Mouse (Mus musculus): ENCODE data around the gene Olfr545.
A peak's percentile ranks its signal among the peaks of the same experiment; 100 is the strongest.
"Not testable (repeated sequence)": the region's sequence is repeated elsewhere in the genome, so short reads cannot be mapped to it uniquely, and the experiment has no call there.

Olfr545 gene

DNA sequence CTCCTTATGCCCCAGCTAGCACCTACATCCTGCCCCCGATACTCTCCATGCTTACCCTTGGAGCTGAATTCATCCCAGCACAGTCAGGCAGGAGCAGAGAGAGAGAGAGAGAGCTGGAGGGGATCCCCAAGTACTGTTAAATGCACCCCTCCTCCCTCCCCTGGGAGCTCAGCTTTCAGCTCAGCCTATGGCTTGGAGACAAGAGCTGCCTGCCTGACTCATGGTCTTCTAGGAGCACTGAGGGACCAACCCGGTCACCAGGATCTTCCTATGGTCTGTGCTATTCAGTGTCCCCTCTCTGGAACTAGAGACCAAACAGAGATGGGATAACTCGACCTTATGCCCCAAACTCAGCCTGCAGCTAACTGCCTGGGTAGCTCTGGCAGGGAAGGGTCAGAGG, at the start of gene Olfr545:
Olfr545 (minus strand) TSS at position 101 of the 400 bp plus-strand sequence.
- no peak for DNase-seq (ENCODE audit: low read depth)

DNA sequence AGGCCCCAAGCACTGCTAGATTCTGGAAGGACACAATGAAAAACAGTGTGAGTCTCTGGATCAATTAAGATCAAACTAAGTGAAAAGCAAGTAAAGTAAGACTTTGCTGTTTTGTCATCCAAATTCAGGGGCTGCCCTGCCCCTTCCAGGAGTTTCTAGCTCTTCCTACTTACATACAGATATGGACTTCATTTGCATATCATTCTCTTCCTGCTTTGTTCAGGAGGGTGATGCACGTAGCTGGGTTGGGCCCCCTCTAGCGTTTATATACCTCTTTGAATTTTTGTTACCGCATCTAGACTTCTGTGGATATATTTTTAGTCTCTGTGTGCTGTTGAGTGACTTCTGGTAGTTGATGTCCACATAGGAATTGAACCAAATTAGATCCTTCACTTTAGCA, 41.9 kb upstream of the Olfr545 start:
- no peak for DNase-seq (ENCODE audit: low read depth)

DNA sequence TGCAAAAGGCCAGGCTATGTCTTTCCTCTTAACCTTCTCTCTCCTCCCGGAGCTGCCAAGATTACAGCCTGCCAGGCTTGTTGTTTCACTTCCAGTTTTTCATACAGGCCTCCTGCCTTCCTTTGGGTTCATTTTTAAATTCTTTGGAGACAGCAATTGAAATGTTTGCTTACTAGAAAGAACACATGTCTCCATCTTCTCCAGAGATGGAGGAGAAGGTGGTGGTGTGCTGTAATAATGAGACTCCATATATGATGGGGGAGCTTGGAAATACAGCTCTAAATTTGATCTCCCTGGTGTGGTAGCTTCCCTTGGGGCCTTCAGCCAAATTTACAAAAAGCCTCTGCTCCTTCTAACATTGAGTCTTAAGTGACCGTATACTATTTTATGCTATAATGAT, 41.2 kb upstream of the Olfr545 start, which contains the start of gene Olfr548-ps1:
Olfr548-ps1 (plus strand) TSS at position 301 of the 400 bp plus-strand sequence.
- no peak for DNase-seq (ENCODE audit: low read depth)

DNA sequence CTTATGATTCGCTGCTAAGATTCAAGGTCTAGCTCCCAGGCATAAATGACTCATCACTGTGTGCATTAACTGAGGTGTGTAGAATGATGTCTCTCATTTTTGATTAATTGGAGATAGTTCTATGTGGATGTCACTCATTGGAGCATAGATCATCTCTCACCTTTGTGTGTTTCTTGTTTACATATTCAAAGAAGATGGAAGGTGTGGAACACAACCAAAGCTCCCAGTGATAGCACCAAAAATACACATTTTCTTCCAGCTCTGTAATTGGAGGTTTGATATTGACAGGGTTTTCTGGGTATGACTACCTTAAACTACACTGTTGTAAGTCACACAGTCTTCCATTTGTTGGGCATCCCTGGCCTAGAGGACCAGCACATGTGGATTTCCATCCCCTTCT, 35.1 kb upstream of the Olfr545 start, which contains the start of gene Olfr547:
Olfr547 (plus strand) TSS at position 301 of the 400 bp plus-strand sequence.
- DNase-seq (ENCODE audit: low read depth), result no peak

DNA sequence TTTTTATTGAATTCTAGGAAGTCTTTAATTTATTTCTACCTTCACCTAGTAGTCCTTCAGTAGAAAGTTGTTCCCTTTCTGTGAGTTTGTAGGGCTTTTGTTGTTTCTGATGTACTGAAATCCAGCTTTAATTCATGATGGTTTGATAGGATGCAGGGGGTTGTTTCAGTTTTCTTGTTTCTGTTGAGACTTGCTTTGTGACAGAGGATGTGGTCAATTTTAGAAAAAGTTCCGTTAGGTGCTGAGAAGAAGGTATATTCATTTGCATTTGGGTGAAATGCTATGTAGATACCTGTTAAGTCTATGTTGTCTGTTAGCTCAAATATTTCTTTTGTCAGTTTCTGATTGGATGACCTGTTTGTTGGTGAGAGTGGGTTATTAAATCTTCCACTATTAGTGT, 29.7 kb upstream of the Olfr545 start:
- DNase-seq (ENCODE audit: low read depth), result no peak

DNA sequence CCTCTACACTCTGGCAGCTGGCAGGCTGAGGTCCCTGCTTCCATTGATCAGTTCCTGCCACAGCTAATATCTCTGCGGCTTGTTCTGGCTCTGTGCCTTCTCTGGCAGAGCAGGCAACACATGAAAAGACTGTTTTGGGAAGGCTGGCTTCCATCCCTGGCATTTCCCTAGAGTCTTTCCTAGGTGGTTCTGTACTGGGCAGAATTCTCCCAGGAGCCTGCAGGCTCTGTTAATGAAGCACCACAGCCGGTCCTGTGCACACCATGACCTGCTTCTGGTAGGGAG, 17.6 kb upstream of the Olfr545 start:
- DNase-seq (ENCODE audit: low read depth), result no peak

DNA sequence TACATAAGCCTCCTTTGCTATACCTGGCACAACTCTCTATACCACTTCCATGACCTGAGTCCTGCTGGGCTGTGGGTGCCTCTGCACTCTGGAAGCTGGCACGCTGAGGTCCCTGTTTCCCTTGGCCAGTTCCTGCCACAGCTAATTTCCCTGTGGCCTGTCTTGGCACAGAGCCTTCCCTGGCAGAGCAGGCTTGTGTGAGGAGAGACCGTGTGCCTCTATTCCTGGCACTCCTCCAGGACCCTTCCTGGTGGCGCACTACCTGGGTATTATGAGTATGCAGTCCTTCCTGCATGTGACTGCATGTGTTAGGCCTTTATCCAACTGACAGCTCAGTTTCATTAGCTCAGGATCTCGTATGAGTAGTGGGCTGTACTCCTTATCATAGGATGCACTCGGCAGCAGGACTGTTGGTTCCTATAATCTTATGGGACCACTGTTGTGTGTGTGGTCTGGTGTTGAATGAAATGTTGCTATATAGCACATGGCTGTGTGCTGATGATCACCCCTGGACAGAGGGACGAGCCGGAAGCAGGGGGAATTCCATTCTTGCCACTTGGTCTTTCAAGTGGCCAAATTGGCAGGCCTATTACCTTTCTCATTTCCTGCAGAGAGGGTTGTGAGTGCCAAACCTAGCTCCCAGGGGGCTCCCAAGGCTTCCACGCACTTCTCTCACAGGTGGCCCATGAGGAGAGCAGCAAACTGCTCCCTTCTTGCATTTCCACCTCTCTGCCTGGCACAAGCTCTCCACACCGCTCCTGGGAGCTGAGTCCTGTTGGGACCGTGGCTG, 17.1 kb upstream of the Olfr545 start:
- no peak for DNase-seq (ENCODE audit: low read depth)

DNA sequence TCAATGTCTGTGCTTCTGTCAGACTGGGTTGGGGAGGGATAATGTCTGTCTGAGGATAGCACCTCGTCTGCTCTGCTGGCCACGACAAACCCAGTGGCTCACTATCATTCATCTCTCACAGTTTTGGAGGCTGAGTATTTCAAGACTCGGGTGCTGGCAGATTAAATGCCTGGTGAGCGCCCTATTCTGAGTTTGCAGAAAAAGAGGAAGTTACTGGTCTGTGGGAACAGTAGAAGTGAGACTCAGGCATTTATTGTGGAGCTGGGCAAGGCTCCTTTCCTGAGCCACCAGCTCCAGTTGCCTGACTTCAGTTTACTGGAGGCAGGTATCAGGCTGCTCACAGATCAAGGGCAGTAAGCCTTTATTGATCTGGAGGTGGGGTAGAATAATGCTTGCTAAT, 14.8 kb upstream of the Olfr545 start:
- no peak for DNase-seq (ENCODE audit: low read depth)

DNA sequence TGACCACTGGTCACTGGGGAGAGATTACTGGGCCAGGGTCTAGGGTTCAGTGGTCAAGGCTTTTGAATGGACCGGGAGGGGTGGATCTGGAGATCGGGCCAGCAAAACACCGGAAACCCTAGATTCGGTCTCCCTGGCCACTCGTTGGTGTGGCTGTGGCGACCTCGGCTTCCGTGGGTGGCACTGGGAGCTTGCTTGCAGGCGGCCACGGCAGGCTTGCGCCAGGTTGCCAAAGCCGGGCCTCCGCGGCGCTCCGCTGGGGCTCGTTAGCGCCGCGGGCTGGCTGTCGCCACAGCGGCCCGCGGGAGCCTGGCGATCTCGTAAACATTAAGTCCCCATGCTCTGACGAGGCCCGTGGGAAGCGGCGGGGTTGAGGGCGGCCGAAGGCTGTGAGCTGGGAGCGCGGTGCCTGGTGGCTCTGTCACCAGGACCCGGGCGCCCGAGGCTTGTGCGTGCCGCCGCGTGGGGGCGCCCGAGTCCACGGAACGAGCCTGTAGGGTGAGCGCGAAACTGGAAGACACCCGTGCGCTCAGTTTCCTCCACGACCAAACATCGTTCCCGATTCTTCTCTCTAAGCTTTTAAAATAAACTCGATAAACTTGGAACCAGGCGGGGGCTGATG, 13.6 kb upstream of the Olfr545 start:
- peak; percentile 79 for DNase-seq (ENCODE audit: low read depth)

DNA sequence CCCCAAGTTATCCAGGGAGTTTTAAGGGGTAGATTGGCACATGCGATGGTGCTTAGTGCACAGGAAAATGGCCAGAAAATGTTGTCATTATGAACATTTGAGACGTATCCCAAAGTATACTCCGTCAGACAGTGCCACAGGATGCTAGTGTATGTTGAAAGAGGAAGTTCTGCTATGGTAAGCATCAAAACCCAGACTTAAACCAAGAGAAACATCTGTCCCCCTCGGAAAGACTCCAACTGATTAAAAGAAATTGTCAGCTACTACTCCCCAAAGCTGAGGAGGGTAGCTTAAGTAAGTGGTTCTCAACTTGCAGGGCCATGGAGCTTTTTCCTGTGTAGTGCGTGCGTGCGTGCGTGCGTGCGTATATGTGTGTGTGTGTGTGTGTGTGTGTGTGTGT, 12.6 kb upstream of the Olfr545 start:
- DNase-seq (ENCODE audit: low read depth), result no peak

DNA sequence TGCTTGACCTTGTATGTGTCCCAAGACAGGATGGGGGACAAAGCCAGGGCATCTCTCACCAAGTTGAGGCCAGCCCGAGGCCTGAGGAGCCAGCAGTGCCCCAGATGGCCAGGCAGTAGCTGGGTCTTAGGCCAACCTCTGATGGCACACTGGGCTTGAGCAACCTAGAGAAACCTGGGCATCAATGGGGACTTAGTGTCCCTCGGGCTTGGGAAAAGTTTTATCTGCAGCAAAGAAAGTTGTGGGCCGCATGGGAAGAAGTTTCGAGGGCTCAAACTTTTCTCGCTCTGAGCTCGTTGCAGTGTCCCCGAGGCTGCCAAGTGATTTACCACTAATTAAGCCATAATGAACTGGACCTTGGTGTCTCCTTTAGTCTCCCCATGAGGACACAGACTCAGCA, 10.4 kb upstream of the Olfr545 start:
- DNase-seq (ENCODE audit: low read depth), result no peak

DNA sequence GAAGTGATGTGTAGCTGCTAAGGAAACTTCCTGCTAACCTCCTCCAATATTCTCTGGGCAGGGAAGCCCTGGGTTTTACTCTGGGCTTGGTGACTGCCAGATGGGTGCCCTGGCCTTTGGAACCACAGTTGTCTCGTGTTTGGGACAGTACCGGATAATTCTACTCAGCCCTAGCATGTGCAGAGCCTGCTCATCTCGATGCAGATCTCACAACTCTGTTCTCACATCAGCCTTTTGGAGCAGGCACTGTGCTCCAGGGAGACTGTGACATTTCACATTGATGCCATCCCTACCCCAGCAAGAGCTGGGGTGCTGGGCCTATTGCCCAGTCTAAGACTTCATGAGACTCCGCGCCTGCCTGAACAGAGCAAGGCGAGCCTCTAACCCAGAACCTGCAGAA, 9.3 kb upstream of the Olfr545 start:
- no peak for DNase-seq (ENCODE audit: low read depth)

DNA sequence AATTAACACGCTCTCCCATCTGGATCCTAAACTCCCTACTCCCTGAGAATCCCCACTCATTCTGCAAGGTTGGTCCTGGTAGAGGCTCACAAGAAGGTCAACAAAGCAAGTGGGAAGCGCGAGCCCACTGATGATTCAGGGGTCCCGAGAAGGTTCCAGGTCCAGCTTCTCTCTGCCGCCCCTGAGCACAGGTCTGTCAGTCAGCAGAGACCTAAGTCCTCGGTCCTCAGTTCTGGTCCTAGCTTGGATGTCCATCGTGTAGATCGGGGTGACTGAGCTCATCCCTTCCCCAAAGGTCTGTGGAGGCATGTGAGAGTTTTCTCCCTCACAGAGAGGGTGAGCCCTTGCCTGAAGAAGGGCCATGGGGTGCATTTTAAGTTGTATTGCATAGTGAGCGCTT, 8.7 kb upstream of the Olfr545 start:
- no peak for DNase-seq (ENCODE audit: low read depth)

DNA sequence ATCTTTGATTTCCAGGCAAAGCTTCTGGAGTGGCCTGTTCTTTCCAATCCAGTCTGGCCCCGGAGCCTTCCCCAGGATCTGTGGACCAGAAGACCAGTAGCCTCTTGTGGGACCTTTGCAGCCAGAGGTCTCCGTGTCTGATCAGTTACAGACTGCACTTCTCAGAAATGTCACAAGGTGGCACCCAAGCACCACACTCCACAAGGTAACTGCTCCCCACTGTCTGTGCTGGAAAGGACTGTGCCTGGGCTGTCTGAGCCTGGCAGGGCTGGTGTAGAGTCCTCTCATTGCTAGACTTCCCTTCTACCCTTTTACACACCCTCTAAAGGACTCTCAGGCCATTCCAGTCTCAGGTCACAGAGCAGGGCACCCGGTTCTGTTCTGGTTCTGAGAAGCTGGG, 7.5 kb upstream of the Olfr545 start:
- peak; percentile 80 for DNase-seq (ENCODE audit: low read depth)

DNA sequence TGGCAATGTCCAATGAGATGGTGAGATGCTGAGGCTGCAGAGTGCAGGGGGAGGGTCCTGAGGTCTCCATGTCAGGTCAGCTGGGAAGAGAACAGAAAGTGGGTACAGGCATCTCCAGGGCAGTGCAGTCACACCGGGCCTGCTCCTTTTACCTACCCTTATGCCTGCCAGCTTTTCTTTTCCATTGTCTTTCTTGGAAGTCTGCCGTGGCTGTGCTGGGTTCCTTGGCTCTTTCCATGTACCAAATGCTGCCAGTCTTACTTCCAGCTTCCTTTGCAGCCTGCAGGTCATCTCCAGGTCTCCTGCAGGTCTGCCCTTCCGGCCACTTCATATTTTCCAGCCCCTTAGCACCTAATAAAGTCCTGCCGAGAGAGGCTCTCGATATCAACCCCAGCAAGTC, 2.6 kb upstream of the Olfr545 start:
- no peak for DNase-seq (ENCODE audit: low read depth)

DNA sequence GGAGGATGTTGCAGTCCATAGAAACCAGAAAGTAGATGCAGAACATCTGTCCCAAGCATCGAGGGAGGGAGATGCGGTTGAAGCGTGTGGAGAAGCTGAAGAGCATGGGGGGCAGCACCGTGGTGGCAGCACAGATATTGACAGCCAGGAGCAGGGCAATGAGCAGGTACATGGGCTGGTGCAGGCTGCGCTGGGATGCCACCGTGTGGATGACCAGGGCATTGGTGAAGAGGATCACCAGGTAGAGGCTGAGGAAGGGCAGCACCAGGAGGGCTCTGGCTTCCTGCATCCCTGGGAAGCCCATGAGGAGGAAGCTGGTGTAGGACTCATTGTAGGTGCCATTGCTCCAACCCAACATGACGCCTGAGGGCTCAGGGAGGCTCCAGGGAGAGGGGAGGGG, 5.0 kb downstream of the Olfr545 start:
- DNase-seq (ENCODE audit: low read depth), result not testable (repeated sequence)

DNA sequence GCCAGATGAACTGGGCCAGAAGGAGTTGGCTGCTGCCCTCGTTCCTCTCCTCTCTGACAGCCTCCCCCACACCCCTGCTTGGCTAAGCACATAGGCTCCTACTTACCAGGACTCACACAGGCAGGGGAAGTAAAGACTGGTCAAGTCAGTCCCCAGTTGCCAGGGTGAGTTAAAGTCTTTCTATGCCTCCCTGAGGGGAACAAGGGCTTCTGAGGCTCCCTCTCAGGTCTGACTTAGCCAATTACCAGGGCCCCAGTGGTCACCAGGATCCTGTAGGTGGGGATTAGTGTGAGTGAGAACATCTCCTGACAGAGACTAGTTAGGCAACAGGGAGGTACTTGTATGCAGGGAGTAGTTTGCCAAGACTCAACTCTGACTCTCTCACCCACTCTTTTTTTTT, 11.2 kb downstream of the Olfr545 start, which contains the start of gene Olfr544:
Olfr544 (minus strand) TSS at position 153 of the 400 bp plus-strand sequence.
- no peak for DNase-seq (ENCODE audit: low read depth)

DNA sequence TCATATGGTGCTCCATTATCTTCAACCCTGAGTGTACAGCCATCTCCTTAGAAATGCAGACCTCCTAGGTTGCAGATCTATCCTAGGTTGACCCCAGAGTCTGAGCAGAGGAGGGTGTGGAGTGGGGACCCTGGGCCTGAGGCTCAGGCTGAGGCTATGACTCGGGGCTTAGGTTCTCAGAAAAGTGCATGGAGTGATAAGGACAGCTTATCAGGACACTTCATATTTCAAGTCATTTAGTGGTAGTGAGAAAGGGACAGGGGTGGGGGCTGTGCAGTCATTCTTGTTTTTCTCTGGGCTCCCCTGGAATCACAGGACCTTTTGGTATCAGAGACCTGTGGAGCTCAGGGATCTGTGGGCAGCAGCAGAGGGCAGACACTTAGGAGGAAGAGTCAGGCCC, 13.3 kb downstream of the Olfr545 start:
- no peak for DNase-seq (ENCODE audit: low read depth)

DNA sequence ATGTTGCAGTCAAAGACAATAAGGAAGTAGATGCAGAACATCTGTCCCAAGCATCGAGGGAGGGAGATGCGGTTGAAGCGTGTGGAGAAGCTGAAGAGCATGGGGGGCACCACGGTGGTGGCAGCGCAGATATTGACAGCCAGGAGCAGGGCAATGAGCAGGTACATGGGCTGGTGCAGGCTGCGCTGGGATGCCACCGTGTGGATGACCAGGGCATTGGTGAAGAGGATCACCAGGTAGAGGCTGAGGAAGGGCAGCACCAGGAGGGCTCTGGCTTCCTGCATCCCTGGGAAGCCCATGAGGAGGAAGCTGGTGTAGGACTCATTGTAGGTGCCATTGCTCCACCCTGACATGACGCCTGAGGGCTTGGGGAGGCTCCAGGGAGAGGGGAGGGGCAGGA, 14.6 kb downstream of the Olfr545 start:
- not testable (repeated sequence) for DNase-seq (ENCODE audit: low read depth)

DNA sequence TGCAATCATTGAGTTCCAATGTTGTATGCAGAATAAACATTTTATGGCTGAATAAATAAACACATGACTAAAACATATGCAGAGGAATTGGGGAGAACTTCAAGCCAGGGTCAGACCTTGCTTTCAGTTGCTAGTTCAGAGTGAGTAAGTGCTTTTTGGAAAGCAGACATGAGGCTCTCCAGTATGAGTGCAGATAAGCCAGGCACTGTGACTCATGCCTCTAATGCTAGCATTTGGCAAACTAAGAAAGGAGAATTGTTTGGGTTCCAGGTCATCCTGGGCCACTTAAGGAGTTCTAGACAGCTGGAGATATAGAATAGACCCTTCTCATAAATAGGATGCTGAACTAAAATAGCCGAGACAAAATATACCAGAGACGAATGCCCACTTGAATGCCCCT, 15.7 kb downstream of the Olfr545 start:
- DNase-seq (ENCODE audit: low read depth), result peak; percentile 44

DNA sequence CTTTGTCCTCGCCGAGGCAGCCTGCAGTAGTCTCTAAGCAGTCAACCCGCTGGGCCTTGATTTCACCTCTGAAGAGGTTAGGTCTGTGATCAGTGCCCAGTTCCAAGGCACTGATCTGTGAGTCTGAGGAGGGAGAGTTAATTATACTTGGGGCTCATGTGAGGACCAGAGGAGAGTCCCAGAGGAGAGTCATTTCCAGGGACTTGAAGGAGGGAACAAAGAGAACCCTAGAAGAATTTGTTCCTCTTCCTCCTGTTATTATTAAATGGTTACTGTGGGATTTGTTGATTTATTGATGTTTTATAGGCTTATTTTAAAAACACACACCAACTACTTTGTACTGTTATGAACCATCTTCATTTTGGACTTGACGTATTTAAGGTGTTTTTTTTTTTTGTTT, 17.8 kb downstream of the Olfr545 start, which contains the start of gene Olfr543:
Olfr543 (minus strand) TSS at position 101 of the 400 bp plus-strand sequence.
- no peak for DNase-seq (ENCODE audit: low read depth)

DNA sequence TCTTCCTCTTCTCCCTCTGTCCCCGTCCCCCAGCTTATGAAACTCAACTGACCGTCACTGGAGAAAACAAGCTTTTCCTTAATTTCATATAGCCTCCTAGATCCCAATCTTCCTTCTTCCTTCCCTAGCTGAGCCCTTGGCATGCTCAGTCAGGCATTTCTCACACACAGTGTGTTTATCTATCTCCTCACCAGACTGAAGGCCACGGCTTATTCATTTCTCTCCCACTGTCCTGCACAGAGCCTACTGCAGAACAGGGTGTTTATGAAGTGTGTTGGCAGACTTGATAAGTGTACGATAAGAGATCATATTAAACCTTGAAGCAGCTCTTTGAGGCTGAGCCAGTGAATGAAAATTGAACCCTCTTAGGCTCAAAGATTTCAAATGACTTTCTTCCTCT, 18.6 kb downstream of the Olfr545 start:
- DNase-seq (ENCODE audit: low read depth), result no peak

DNA sequence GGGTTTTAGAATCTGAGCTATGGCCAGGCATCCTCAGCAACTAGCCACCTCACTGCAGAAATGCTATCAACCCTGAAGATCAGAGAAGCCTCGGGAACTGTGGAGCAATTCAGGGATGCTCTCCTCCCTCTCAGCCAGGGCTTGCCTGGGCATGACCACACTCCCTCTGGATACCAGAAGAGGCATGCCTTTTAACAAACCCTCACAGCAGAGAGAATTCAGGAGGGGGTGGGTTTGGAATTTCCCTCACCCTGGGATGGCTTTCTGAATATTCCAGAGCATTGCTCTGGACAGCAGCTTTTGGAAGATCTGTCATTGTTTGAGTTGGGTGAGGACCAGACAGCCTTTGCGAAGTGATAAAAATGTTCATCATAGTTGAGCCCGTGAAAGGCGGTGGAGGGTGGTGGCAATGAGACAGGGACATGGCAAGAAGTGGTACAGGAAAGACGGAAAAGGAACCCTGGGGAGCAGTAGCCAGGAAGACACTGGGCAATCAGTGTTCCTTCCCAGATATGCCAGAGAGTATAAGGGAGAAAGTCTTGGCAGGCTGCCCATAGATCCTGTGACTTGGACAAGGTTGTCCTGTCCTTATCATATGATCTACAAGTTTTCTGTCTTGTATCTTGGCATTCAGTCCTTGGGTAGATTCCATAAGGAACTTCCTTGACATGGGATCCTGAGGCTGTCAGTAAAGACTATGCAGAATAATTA, 19.9 kb downstream of the Olfr545 start:
- DNase-seq (ENCODE audit: low read depth), result peak; percentile 66

Measured in NIH3T3 (cell line).